Mouse (Mus musculus): ENCODE data around the gene Nxnl1.

GRCm38 (mm10) chr8:71570291-71570954, 4.0 kb upstream of the Nxnl1 start:
- TF ChIP-seq CTCF (IDR thresholded peaks at IDR 0.05; ENCODE audit: control insufficient read depth, insufficient read depth, low read length) (no peak), POLR2A (IDR thresholded peaks at IDR 0.05; ENCODE audit: borderline replicate concordance, control insufficient read depth, low read depth, low read length) (no peak)

All from bone marrow, adult 2 months (tissue).